18 mouse cellular contexts compared by ENCODE assay signal in genomic region chr2:6646325-6646724, GRCm38 (mm10).
"Had no signal": no experiment of that assay in that cellular context is flagged by ENCODE, and none has a peak within 500 bp of the region (broad histone marks: within the 10 kb centered on the region; RNA-seq: fewer than 3 reads in every experiment).

No protein-coding gene starts in this region.

- H3K36me3 ChIP-seq: liver, embryonic 15.5 days; lung, embryonic 15.5 days; midbrain, embryonic 10.5 days; midbrain, embryonic 12.5 days; neural tube, embryonic 13.5 days; neural tube, embryonic 15.5 days; stomach, embryonic 15.5 days had no signal

- H3K4me2 ChIP-seq: liver, embryonic 15.5 days; lung, embryonic 15.5 days; midbrain, embryonic 12.5 days; neural tube, embryonic 13.5 days; neural tube, embryonic 15.5 days; stomach, embryonic 15.5 days had no signal

- H3K9ac ChIP-seq: liver, embryonic 15.5 days; lung, embryonic 15.5 days; midbrain, embryonic 12.5 days; neural tube, embryonic 13.5 days; neural tube, embryonic 15.5 days; stomach, embryonic 15.5 days had no signal

- H3K27ac ChIP-seq: liver, embryonic 15.5 days; lung, embryonic 15.5 days; midbrain, embryonic 10.5 days; midbrain, embryonic 12.5 days; neural tube, embryonic 13.5 days; neural tube, embryonic 15.5 days; stomach, embryonic 15.5 days; stomach, postnatal 0 days had no signal

- H3K4me1 ChIP-seq: liver, embryonic 15.5 days; lung, embryonic 15.5 days; midbrain, embryonic 10.5 days; midbrain, embryonic 12.5 days; neural tube, embryonic 13.5 days; stomach, embryonic 15.5 days had no signal

- H3K27me3 ChIP-seq: liver, embryonic 15.5 days; lung, embryonic 15.5 days; midbrain, embryonic 12.5 days; neural tube, embryonic 13.5 days; neural tube, embryonic 15.5 days; stomach, embryonic 15.5 days had no signal

- H3K4me3 ChIP-seq: liver, embryonic 15.5 days; lung, embryonic 15.5 days; midbrain, embryonic 10.5 days; midbrain, embryonic 12.5 days; myocyte; neural tube, embryonic 13.5 days; neural tube, embryonic 15.5 days; stomach, embryonic 15.5 days had no signal

- DNase-seq: lung, adult 18-20 months; lung, postnatal 10 days; lung, postnatal 4 days; midbrain, embryonic 14.5 days; retina, postnatal 1 day; right cerebral cortex, adult 18-20 months; thymus, adult 2 months; thymus, postnatal 25 days; thymus, postnatal 4 days had no signal

- H3K9me3 ChIP-seq: liver, embryonic 15.5 days; lung, embryonic 15.5 days; midbrain, embryonic 10.5 days; midbrain, embryonic 12.5 days; neural tube, embryonic 13.5 days; neural tube, embryonic 15.5 days; stomach, embryonic 15.5 days had no signal
